Mouse (Mus musculus) G1E (cell line): ENCODE measurements around the gene Pde1c. TPM values are rescaled to one million over a fixed set of nuclear protein-coding genes. Genes with fewer than 3 reads are reported as not detected.

Source experiments
- ATAC-seq: 2 replicates; pipeline ENCODE4 v1.8.0; 2016; ENCODE audit warnings: mild to moderate bottlenecking; ENCODE audit not compliant: insufficient number of reproducible peaks, poor library complexity, low FRiP score, severe bottlenecking; ENCODE audit errors: extremely low read depth
- DNase-seq: peaks from one replicate; pipeline ENCODE4 v3.0.0; 2012; ENCODE audit warnings: low spot score
- H3K27me3 ChIP-seq: 2 replicates; pipeline ENCODE4 v1.6.1; 2012; ENCODE audit warnings: mild to moderate bottlenecking, low read length, inconsistent platforms; ENCODE audit not compliant: insufficient read depth
- H3K36me3 ChIP-seq: replicated peaks from 2 replicates; pipeline ENCODE3; 2012; ENCODE audit warnings: mild to moderate bottlenecking, inconsistent platforms
- H3K4me1 ChIP-seq: 2 replicates; pipeline ENCODE4 v1.6.1; 2012; ENCODE audit warnings: low read depth, low read length, inconsistent platforms, mixed read lengths; ENCODE audit not compliant: insufficient read depth
- H3K4me3 ChIP-seq: 2 replicates; pipeline ENCODE4 v1.5.1; 2012; ENCODE audit warnings: low read depth, mild to moderate bottlenecking, inconsistent platforms, low read length, moderate library complexity, mixed read lengths
- H3K9me3 ChIP-seq: replicated peaks from 2 replicates; pipeline ENCODE4 v1.6.1; 2012; ENCODE audit warnings: inconsistent platforms
- CTCF ChIP-seq: IDR thresholded peaks from 2 replicates; pipeline ENCODE4 v1.5.1; 2012; ENCODE audit warnings: low read depth, low read length, inconsistent platforms, mixed read lengths
- GATA1 ChIP-seq: IDR thresholded peaks from 2 replicates; pipeline ENCODE4 v1.6.1; 2012; ENCODE audit warnings: borderline replicate concordance, low read length, inconsistent platforms, mixed read lengths
- GATA2 ChIP-seq: IDR thresholded peaks from 2 replicates; pipeline ENCODE4 v1.6.1; 2012; ENCODE audit warnings: low read depth, low read length, inconsistent platforms, borderline replicate concordance
- POLR2AphosphoS5 ChIP-seq: IDR thresholded peaks from 2 replicates; pipeline ENCODE4 v1.6.1; 2012; ENCODE audit warnings: low read depth, low read length, inconsistent platforms; ENCODE audit not compliant: insufficient replicate concordance
- TAL1 ChIP-seq: conservative IDR thresholded peaks from 2 replicates; pipeline ENCODE4 v1.6.1; 2012; ENCODE audit warnings: low read depth, low read length, inconsistent platforms, mixed read lengths
- polyA plus RNA-seq: library from polyadenylated mRNA; stranded (reverse); fragments of >175 nt; gene quantifications from 2 replicates; pipeline ENCODE4 v1.2.3, GENCODE M21; 2012
- total RNA-seq, 2 experiments: library from RNA; stranded (forward) in 1 of 2; stranded (reverse) in 1 of 2; fragments of 200-1000 nt in 1 of 2; fragments of >200 nt in 1 of 2; fragmentation: Nextera tagmentation in 1 of 2; gene quantifications; 2 replicates each; pipeline ENCODE4 v1.2.3; 2014 to 2017

The Pde1c gene
- total and polyA plus RNA-seq, 3 experiments = 0.38 TPM; not detected in 2

DNA sequence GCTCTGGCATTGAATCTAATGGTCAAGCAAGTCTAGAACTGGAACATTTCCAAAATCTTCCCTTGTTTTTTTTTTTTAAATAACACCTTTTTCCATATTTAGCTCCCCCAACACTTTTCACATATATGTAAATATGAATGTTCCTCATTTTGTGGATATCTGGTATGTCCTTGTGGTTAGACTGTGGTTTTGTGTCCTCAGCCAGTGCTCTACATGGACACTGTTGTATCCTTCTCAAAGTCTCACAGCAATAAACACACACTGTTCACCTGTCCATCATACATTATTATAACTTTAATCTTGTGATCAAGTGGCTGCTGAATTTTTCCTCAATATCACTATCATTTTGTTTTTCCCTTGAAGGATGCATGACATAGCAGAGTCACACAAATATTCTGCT, 34.2 kb downstream of the Pde1c start:
- TF ChIP-seq POLR2AphosphoS5 (no peak), CTCF (no peak), GATA2 (no peak)
- DNase-seq = no peak
- ATAC-seq = no peak
- no peak overlapping the region for H3K4me3 ChIP-seq
- H3K4me1 ChIP-seq = no peaks in the 10 kb centered on the region
- no peaks in the 10 kb centered on the region for H3K36me3 ChIP-seq
- no peaks in the 10 kb centered on the region for H3K27me3 ChIP-seq
- H3K9me3 ChIP-seq = no peaks in the 10 kb centered on the region

DNA sequence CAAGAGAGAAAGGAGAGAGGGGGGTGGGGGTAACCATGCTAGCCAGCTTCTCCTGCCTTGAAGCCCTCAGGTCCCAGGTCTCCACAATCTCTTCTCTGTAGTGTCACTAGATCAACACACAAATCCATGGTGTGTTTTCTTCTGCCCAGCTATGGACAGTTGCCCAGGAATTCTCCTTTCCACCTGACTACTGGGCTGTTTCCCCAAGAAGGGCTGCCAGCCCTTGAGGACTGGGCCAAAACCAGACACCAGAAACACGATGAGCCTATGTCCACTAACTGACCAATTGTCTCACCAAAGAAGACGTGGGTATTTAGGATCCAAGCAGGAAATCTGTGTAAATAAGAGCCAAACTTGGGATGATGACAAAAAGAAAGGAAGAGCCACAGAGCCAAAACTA, 36.6 kb downstream of the Pde1c start:
- Histone ChIP-seq H3K4me1 (no peaks in the 10 kb centered on the region), H3K4me3 (no peak overlapping the region), H3K9me3 (no peaks in the 10 kb centered on the region), H3K27me3 (no peaks in the 10 kb centered on the region), H3K36me3 (no peaks in the 10 kb centered on the region)
- TF ChIP-seq TAL1 = no peak
- no peak for TF ChIP-seq POLR2AphosphoS5
- no peak for TF ChIP-seq CTCF
- no peak for TF ChIP-seq GATA1
- no peak for TF ChIP-seq GATA2
- DNase-seq (no peak), ATAC-seq (no peak)

DNA sequence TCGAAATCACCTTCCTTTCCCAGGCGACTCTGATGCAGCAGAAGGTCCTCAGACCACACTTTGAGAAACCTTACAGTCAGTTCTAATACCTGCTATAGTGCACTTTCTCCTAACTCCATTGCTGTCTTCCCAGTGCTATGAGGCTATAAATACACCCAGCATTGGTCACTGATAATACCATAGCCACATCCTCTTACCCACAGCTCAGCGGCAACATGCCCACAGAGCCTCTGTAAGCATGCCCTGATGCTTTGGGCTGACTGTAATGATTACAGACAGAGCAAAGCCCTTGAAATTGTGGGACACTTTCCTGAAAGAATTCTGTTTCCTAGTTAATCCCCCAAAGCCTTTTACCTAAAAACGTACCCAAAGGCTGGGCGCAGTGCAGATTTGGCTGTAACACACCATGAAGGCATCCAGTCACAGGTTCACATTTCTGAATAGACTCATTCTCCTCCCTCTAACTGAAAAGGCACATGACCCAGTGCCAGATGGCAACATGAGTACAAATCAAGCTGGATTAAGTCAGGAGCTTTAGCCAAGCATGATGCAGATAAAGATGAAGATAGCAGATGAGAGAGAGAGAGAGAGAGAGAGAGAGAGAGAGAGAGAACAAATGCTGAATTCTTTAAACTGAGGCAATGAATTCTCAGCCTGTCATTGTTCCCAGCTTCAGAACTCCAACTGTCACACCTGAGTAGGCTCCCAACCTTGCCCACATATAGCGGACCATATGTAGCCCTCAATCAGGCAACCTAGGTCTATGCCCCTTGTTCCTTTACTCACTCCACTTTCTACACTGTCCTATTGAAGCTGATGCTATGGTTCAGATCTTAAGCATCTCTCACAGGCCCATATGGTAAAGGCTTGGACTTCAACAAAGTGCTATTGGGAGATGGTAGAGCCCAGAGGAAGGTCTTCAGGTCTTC, 44.7 kb downstream of the Pde1c start:
- Histone ChIP-seq H3K27me3 (no peaks in the 10 kb centered on the region), H3K4me3 (no peak overlapping the region), H3K36me3 (no peaks in the 10 kb centered on the region), H3K4me1 (no peaks in the 10 kb centered on the region), H3K9me3 (no peaks in the 10 kb centered on the region)
- ATAC-seq (no peak), DNase-seq (no peak)
- TF ChIP-seq CTCF (no peak), TAL1 (no peak), GATA2 (no peak), GATA1 (no peak), POLR2AphosphoS5 (no peak)

DNA sequence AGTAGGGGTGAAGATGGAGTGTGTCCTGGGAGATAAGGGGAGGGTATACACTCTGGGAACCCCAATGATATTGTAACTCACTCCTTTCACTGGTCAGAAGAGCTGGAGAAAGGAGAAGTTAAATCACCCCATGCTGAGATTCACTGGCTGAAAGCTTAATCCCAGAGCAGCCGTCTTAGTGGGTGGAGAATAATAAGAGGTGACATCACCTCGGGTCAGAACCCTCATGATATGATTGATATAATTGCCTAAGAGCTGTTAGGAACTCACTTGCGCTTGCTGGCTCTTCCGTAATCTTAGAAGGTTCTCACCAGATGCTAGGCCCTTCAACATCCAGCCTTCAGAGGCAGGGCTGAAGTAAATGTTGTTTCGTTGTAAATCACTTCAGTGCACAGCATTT, 79.7 kb downstream of the Pde1c start:
- Histone ChIP-seq H3K9me3 (no peaks in the 10 kb centered on the region), H3K4me3 (no peak overlapping the region), H3K27me3 (no peaks in the 10 kb centered on the region), H3K36me3 (no peaks in the 10 kb centered on the region), H3K4me1 (no peaks in the 10 kb centered on the region)
- no peak for ATAC-seq
- no peak for DNase-seq
- TF ChIP-seq GATA1 (no peak), POLR2AphosphoS5 (no peak), CTCF (no peak), TAL1 (no peak), GATA2 (no peak)

DNA sequence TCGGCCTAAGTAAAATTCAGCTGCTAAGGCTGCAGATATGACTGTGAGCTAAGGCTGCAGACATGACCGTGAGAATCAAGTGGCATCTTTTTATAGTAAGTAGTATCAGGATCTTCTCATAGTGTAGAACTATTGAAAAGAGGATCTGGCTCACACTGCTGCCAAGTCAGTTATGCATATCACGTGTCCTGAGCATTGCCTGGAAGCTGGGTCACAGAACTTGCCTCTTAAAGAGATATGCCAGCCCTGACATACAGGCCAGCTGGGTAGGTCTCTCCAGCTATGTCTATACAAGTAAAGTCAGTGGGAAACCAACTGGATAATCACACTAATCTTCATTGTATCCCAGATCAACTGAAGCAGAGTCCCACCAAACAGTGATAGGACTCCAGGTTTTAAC, 83.8 kb downstream of the Pde1c start:
- no peak for ATAC-seq

DNA sequence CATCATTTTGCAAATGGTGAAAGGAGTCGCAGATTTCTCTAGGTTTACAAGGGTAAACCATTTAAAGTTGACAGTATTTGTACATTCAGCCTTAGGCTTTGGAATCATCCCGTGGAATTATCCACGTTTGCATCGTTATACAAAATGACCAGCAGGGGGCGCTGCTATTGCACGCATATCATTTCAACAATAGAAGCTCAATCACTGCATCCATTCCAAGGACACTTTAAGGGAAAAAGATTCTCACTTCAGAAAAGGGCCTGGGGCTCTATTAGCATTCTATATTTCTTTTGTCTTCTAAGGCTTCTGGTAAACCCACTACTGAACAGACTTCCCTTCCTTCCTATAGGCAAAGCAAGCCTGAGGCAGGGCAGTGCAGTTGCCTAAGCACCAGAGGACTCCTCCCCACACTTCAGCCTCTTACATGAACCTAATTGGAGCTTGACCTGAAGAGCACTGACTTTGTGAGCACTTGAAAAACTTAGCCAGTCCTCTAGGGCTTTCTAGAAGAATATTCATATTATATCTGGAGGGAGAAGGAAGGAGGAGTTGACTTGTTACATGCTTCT, 87.9 kb downstream of the Pde1c start:
- TF ChIP-seq TAL1 (no peak), CTCF (peak; percentile 52)
- no peak for DNase-seq
- Histone ChIP-seq H3K36me3 (no peaks in the 10 kb centered on the region), H3K27me3 (no peaks in the 10 kb centered on the region), H3K4me1 (no peaks in the 10 kb centered on the region), H3K4me3 (no peak overlapping the region), H3K9me3 (no peaks in the 10 kb centered on the region)
- no peak for ATAC-seq

More for the DNA sequence above, 83.8 kb downstream of the Pde1c start:
- no peaks in the 10 kb centered on the region for H3K9me3 ChIP-seq
- no peak for DNase-seq
- no peaks in the 10 kb centered on the region for H3K27me3 ChIP-seq
- no peaks in the 10 kb centered on the region for H3K4me1 ChIP-seq
- no peak for TF ChIP-seq CTCF
- no peak for TF ChIP-seq GATA1
- no peak for TF ChIP-seq GATA2
- TF ChIP-seq POLR2AphosphoS5 = no peak
- TF ChIP-seq TAL1 = no peak
- no peaks in the 10 kb centered on the region for H3K36me3 ChIP-seq
- no peak overlapping the region for H3K4me3 ChIP-seq
